Mouse (Mus musculus) WW6 (cell line): ENCODE data around the gene Grn.
"Not testable (repeated sequence)": the region's sequence is repeated elsewhere in the genome, so short reads cannot be mapped to it uniquely, and the experiment has no call there.

Experiments
- DNase-seq: peaks from one replicate; pipeline ENCODE4 v3.0.0-alpha.2; 2013; ENCODE audit warnings: low read depth, low spot score

The Grn gene

DNA sequence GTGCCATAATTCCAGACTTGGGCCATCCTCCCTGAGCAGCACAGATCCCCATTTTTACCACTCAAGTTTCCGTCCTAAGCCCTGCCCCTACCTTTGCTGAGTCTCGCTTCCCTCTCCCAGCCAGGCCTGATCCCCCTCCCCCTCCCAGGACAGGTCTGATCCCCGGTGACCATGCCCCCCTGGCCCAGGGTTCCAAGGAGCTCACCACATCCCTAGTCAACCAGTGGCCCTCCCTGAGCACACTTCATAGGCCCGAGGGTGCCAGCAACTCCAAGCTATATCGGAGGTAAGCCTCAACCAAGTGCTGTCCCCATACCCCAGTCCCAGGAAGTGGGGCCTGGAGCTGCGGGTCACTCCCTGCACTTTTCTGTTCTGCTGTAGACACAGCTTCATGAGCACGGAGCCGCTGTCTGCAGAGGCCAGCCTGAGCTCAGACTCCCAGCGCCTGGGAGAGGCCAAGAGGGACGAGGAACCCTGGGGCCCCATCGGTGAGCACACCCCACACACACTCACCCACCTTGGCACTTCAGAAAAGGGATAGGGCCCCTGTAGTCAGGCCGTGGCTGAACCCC, 29.5 kb upstream of the Grn start:
- DNase-seq, result no peak

GRCm38 (mm10) chr11:102401898-102402500, 28.1 kb upstream of the Grn start:
- no peak for DNase-seq

- no peak for DNase-seq
These were observed 26.5 kb upstream of the Grn start for GRCm38 (mm10) chr11:102403657-102404056.

GRCm38 (mm10) chr11:102404161-102405010, 25.7 kb upstream of the Grn start:
- no peak for DNase-seq

GRCm38 (mm10) chr11:102405544-102406285, 24.4 kb upstream of the Grn start:
- DNase-seq, result no peak

GRCm38 (mm10) chr11:102406401-102406800, 23.7 kb upstream of the Grn start:
- DNase-seq, result no peak

- DNase-seq, result peak; percentile 85
These were observed 22.9 kb upstream of the Grn start for GRCm38 (mm10) chr11:102406900-102407833.

GRCm38 (mm10) chr11:102407834-102408215, 22.3 kb upstream of the Grn start, which contains the start of gene Slc25a39:
TSS of gene Slc25a39 (minus strand) at chr11:102407946.
- DNase-seq, result no peak

DNA sequence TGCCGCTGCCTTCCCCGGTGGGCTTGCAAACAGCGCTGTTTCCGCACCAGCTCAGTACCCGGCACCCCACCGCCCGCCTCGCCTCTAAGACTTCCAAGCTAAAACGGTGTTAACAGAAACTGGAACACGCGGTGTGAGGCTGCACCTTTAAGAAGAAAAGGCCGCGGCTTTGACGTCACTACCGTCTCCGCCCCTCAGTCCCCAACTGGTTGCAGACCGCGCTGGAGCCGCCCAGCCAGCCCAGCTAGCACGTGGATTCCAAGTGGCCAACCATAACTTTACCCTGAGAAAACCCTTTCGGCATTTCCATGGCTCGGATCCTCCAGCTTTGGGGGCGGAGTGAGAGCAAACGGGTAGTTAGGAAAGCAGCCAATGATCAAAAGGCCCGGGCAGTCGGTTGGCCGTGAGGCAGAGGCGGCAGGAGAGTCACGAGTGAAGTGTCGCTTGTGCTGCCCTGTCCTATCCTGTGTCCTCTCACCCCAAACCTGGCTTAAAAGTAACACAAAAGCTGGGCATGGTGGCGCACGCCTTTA, 21.7 kb upstream of the Grn start:
- DNase-seq, result peak; percentile 100

GRCm38 (mm10) chr11:102408888-102409794, 21.0 kb upstream of the Grn start:
- no peak for DNase-seq

- DNase-seq, result no peak
These were observed 20.3 kb upstream of the Grn start for GRCm38 (mm10) chr11:102409795-102410330.

DNA sequence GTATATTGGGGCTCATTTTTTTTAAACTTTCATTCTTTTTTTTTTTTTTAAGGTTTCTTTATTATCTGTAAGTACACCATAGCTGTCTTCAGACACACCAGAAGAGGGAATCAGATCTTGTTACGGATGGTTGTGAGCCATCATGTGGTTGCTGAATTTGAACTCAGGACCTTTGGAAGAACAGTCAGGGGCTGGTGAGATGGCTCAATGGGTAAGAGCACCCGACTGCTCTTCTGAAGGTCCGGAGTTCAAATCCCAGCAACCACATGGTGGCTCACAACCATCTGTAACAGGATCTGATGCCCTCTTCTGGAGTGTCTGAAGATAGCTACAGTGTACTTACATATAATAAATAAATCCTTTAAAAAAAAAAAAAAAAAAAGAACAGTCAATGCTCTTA, 19.8 kb upstream of the Grn start:
- DNase-seq, result not testable (repeated sequence)

- DNase-seq, result no peak
These were observed 19.1 kb upstream of the Grn start for GRCm38 (mm10) chr11:102411061-102411460.

DNA sequence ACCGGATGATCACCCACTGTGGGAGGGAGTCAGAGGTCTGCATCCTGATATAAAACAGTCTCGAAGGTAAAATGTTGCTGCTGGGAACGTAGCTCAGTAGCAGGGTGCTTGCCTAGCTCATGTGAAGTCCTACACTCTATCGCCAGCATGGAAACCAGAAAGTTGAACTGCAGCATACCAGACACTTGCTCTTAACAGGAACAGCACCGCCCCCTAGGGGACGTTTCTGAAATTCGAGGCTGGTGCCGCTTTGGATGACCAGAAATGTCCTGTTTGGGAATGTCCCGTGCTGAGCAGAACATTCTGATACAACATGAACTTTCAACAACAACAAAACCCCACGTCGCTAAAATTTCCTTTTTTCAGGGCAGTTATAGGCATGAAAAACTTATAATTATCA, 18.4 kb upstream of the Grn start:
- DNase-seq, result peak; percentile 66

GRCm38 (mm10) chr11:102413059-102413458, 17.1 kb upstream of the Grn start:
- no peak for DNase-seq

GRCm38 (mm10) chr11:102415034-102415802, 14.9 kb upstream of the Grn start:
- no peak for DNase-seq

DNA sequence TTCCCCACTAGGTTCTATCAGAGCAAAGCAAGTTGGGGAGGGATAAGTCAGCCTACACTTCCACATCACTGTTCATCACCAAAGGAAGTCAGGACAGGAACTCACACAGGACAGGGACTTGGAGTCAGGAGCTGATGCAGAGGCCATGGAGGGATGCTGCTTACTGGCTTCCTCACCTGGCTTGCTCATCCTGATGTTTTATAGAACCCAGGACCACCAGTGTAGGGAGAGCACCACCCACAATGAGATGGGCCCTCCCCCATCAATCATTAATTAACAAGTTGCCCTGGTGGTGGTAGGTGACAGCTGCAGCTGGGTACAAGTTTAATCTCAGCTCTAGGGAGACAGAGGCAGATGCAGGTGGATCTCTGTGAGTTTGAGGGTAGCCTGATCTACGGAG, 13.0 kb upstream of the Grn start:
- no peak for DNase-seq

DNA sequence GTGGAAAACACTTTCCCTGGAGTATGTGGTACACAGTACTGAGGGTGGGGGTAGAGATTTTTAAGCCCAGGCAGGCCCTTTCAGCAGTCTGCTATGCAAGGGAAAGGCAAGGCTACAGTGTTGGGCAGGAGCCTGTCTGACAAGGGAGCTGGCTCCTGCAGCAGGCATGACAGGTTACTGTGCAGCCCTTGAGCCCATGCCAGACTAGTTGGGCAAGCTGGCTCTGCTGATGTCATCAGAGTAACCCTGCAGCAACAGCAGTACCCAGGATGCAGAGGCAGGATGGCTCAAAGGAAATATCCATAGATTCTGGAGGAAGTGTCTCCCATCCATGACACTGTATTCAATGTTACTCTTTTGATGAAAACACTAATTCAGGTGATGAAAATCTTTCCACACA, 11.2 kb upstream of the Grn start:
- no peak for DNase-seq

DNA sequence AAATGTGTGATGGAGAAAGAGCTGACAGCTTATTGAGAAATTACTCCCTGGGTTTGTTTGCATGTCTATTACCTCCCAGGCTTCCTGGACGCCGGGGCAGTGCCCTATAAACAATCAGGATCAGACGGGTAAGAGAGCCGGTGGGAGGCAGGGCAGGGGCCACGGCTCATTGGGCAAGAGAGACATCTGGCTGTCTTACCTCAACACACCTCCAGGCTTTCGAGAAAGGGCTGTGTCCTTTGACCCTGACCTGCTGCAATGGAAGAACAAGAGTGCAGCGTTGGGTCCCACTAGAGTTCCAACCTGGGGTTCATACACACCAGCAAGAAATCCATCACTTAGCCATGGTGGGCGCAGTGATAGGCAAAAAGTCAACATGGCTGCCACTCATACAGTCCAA, 8.6 kb upstream of the Grn start:
- DNase-seq, result no peak
